Mouse (Mus musculus) myocyte (in vitro differentiated cells): ENCODE measurements around the gene Noxa1.

Experiments
- MYOG ChIP-seq, 3 experiments: IDR thresholded peaks; one replicate each; pipeline ENCODE4 v1.6.1; 2011; ENCODE audit warnings: control low read depth in 2 of 3, low read depth in 2 of 3, mild to moderate bottlenecking in 2 of 3; ENCODE audit not compliant: insufficient read length in 2 of 3, control insufficient read depth in 1 of 3, insufficient read depth in 1 of 3
- POLR2A ChIP-seq: IDR thresholded peaks from one replicate; pipeline ENCODE4 v1.6.1; 2011; ENCODE audit warnings: low read depth, mild to moderate bottlenecking, control low read depth, moderate library complexity; ENCODE audit not compliant: insufficient read length
- USF1 ChIP-seq: IDR thresholded peaks from one replicate; pipeline ENCODE4 v1.6.1; 2011; ENCODE audit warnings: low read depth, mild to moderate bottlenecking, control low read depth, moderate library complexity

GRCm38 (mm10) chr2:25083697-25084096, 11.3 kb downstream of the Noxa1 start:
- TF ChIP-seq USF1 (no peak), MYOG (IDR thresholded peaks at IDR 0.05; ENCODE audit: control insufficient read depth in 1 of 3, insufficient read depth in 1 of 3, insufficient read length in 2 of 3, low read depth in 2 of 3) (no peak), POLR2A (no peak)
